Mouse (Mus musculus): ENCODE measurements around the gene Prr12. TPM values are rescaled to one million over a fixed set of nuclear protein-coding genes. Genes with fewer than 3 reads are reported as not detected.

Gene Prr12
- total RNA-seq, 1 experiment: 32.3 TPM

DNA sequence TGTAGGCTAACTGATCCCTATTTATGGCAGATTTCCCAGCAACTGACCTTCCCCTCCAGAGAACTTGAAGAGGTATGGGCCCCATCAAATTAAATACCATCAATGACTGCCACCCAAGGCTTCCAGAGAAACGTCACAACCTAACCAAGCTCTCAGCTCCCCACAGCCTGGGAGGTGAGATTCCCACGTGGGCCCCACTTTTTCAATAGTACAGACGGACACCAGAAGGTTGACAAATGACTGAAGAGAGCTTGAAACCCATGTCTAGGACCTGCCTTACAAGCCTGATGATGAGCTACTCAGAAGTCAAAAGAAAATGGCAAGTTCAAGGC, 67.9 kb downstream of the Prr12 start:
- Histone ChIP-seq H3K4me1 (ENCODE audit: control insufficient read depth in 2 of 2, insufficient read depth in 2 of 2, low read length in 2 of 2, poor library complexity in 1 of 2) (peaks cover 3 to 16% of the 10 kb centered on the region in 2 experiments; a peak in 3 of 4 replicates), H3K9ac (ENCODE audit: insufficient read depth, low read depth, low read length, poor library complexity, severe bottlenecking) (peak overlapping the region; percentile 99; the same call in 1 of the 2 replicates), H3K4me3 (ENCODE audit: insufficient read depth in 1 of 2, low read depth in 1 of 2, low read length in 2 of 2, poor library complexity in 1 of 2, severe bottlenecking in 1 of 2) (peak overlapping the region; percentile 88 to 95; a peak in 3 of 4 replicates), H3K9me3 (ENCODE audit: control insufficient read depth, insufficient read depth, low read depth, low read length) (no peaks in the 10 kb centered on the region), H3K36me3 (ENCODE audit: control insufficient read depth, insufficient read depth, low read length, poor library complexity, severe bottlenecking) (peaks cover 37% of the 10 kb centered on the region), H3K27ac (ENCODE audit: insufficient read depth, low read depth, low read length, poor library complexity, severe bottlenecking) (no peak overlapping the region)
- TF ChIP-seq HCFC1 (IDR thresholded peaks at IDR 0.05; ENCODE audit: borderline replicate concordance, insufficient read depth, low read length) (no peak), ZNF384 (IDR thresholded peaks at IDR 0.05; ENCODE audit: low read depth, low read length) (no peak), ZC3H11A (IDR thresholded peaks at IDR 0.05; ENCODE audit: borderline replicate concordance, low read depth, low read length) (no peak), MAFK (IDR thresholded peaks at IDR 0.05; ENCODE audit: insufficient read depth, low read depth, low read length) (no peak), CHD2 (IDR thresholded peaks at IDR 0.05; ENCODE audit: low read depth, low read length) (no peak)
- no peak for DNase-seq (ENCODE audit: low read depth, low spot score)
- in situ Hi-C loops (cut with MboI; ENCODE audit: low sequenced_read_pairs in 2 of 2, unreplicated experiment in 2 of 2): no loop called here

DNA sequence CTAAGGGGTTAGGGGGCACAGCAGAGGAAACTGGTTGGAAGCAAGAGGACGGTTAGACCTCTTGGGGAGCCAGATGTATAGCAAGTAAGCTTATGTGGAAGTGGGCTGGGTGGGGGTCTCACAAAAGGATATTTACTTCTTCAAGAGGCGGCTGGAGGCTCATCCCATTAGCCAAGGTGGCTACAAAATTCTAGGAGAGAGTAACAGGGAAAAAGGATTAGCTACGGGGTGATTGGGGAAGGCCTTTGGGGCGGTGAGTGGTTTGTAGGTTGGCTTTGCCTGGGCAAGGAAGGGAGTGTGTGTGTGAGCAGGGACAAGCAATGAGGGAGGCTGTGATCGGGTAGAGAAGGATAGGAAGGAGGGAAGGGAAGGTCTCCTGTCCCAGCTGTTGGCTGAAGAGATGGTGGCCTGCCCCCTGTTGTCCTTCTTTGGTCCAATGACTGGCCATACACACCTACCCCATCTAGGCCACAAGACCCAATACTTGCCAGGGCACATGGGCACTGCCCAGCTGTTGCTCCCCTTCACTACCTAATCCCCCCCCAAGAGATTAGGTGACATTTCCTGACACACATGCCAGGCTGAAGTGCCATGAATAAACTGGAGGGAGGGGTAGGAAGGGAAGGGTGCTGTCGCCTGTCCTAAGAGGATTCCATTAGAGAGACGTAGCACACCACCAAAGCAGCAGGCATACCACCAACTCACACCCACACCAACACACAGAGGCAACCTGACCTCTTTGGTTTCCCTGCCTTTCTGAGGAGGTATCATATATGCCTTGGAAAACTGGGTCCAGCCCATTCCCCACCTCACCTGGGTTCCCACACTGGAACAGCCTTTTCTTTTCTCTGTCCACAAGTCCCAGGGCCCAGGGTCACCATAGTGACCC, 68.5 kb downstream of the Prr12 start:
- H3K9me3 ChIP-seq (ENCODE audit: control insufficient read depth, insufficient read depth, low read depth, low read length): no peaks in the 10 kb centered on the region
- H3K9ac ChIP-seq (ENCODE audit: insufficient read depth, low read depth, low read length, poor library complexity, severe bottlenecking): peak overlapping the region; percentile 34; the same call in 1 of the 2 replicates
- H3K27ac ChIP-seq (ENCODE audit: insufficient read depth, low read depth, low read length, poor library complexity, severe bottlenecking): 0 out of 2 replicates have a peak overlapping the region, but pooled peaks have one; percentile 4
- TF ChIP-seq ZC3H11A (IDR thresholded peaks at IDR 0.05; ENCODE audit: borderline replicate concordance, low read depth, low read length): no peak
- TF ChIP-seq ZNF384 (IDR thresholded peaks at IDR 0.05; ENCODE audit: low read depth, low read length): no peak
- no peak for TF ChIP-seq MAFK (IDR thresholded peaks at IDR 0.05; ENCODE audit: insufficient read depth, low read depth, low read length)
- TF ChIP-seq CHD2 (IDR thresholded peaks at IDR 0.05; ENCODE audit: low read depth, low read length): no peak
- no peak for TF ChIP-seq HCFC1 (IDR thresholded peaks at IDR 0.05; ENCODE audit: borderline replicate concordance, insufficient read depth, low read length)
- DNase-seq (ENCODE audit: low read depth, low spot score): no peak
- in situ Hi-C loops (cut with MboI; ENCODE audit: low sequenced_read_pairs in 2 of 2, unreplicated experiment in 2 of 2): no loop called here
- peak overlapping the region; percentile 19 to 95; a peak in 2 of 4 replicates for H3K4me3 ChIP-seq (ENCODE audit: insufficient read depth in 1 of 2, low read depth in 1 of 2, low read length in 2 of 2, poor library complexity in 1 of 2, severe bottlenecking in 1 of 2)
- peaks cover 3 to 14% of the 10 kb centered on the region in 2 experiments; a peak in 3 of 4 replicates for H3K4me1 ChIP-seq (ENCODE audit: control insufficient read depth in 2 of 2, insufficient read depth in 2 of 2, low read length in 2 of 2, poor library complexity in 1 of 2)
- peaks cover 41% of the 10 kb centered on the region for H3K36me3 ChIP-seq (ENCODE audit: control insufficient read depth, insufficient read depth, low read length, poor library complexity, severe bottlenecking)

DNA sequence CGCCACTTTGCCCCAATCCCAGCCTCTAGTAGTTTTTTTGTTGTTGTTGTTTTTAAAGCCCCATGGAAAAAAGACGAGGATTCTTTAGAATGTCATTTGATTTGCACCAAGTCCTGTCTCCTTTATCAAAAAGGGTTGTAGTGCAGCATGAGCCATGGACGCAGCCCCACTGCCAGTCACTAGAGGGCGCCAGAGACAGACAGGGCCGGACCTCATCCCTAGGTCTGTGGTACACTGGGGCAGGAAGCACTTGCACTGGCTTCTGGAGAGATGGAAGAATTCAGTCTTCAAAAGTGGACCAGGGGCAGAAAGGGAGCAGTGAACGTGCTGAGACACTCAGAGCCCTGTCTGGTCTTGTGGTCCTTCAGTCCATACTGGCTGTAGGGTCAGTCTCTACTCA, 69.6 kb downstream of the Prr12 start:
- TF ChIP-seq CHD2 (IDR thresholded peaks at IDR 0.05; ENCODE audit: low read depth, low read length): no peak
- TF ChIP-seq HCFC1 (IDR thresholded peaks at IDR 0.05; ENCODE audit: borderline replicate concordance, insufficient read depth, low read length): no peak
- peak; percentile 5; the same call in 1 of the 2 replicates for TF ChIP-seq ZC3H11A (IDR thresholded peaks at IDR 0.05; ENCODE audit: borderline replicate concordance, low read depth, low read length)
- no peak for TF ChIP-seq ZNF384 (IDR thresholded peaks at IDR 0.05; ENCODE audit: low read depth, low read length)
- TF ChIP-seq MAFK (IDR thresholded peaks at IDR 0.05; ENCODE audit: insufficient read depth, low read depth, low read length): no peak
- Histone ChIP-seq H3K27ac (ENCODE audit: insufficient read depth, low read depth, low read length, poor library complexity, severe bottlenecking) (no peak overlapping the region), H3K4me1 (ENCODE audit: control insufficient read depth in 2 of 2, insufficient read depth in 2 of 2, low read length in 2 of 2, poor library complexity in 1 of 2) (peaks cover 2 to 14% of the 10 kb centered on the region in 2 experiments; a peak in 2 of 4 replicates), H3K36me3 (ENCODE audit: control insufficient read depth, insufficient read depth, low read length, poor library complexity, severe bottlenecking) (peaks cover 47% of the 10 kb centered on the region), H3K4me3 (ENCODE audit: insufficient read depth in 1 of 2, low read depth in 1 of 2, low read length in 2 of 2, poor library complexity in 1 of 2, severe bottlenecking in 1 of 2) (no peak overlapping the region), H3K9ac (ENCODE audit: insufficient read depth, low read depth, low read length, poor library complexity, severe bottlenecking) (peak overlapping the region; percentile 34; the same call in 1 of the 2 replicates), H3K9me3 (ENCODE audit: control insufficient read depth, insufficient read depth, low read depth, low read length) (no peaks in the 10 kb centered on the region)
- no peak for DNase-seq (ENCODE audit: low read depth, low spot score)
- in situ Hi-C loops (cut with MboI; ENCODE audit: low sequenced_read_pairs in 2 of 2, unreplicated experiment in 2 of 2): no loop called here

- DNase-seq (ENCODE audit: low read depth, low spot score): no peak
- TF ChIP-seq MAFK (IDR thresholded peaks at IDR 0.05; ENCODE audit: insufficient read depth, low read depth, low read length) (no peak), CHD2 (IDR thresholded peaks at IDR 0.05; ENCODE audit: low read depth, low read length) (no peak), ZNF384 (IDR thresholded peaks at IDR 0.05; ENCODE audit: low read depth, low read length) (no peak), HCFC1 (IDR thresholded peaks at IDR 0.05; ENCODE audit: borderline replicate concordance, insufficient read depth, low read length) (no peak), ZC3H11A (IDR thresholded peaks at IDR 0.05; ENCODE audit: borderline replicate concordance, low read depth, low read length) (no peak)
- H3K27ac ChIP-seq (ENCODE audit: insufficient read depth, low read depth, low read length, poor library complexity, severe bottlenecking): no peak overlapping the region
- no peak overlapping the region for H3K9ac ChIP-seq (ENCODE audit: insufficient read depth, low read depth, low read length, poor library complexity, severe bottlenecking)
- no peaks in the 10 kb centered on the region for H3K9me3 ChIP-seq (ENCODE audit: control insufficient read depth, insufficient read depth, low read depth, low read length)
- peaks cover 63% of the 10 kb centered on the region for H3K36me3 ChIP-seq (ENCODE audit: control insufficient read depth, insufficient read depth, low read length, poor library complexity, severe bottlenecking)
- in situ Hi-C loops (cut with MboI; ENCODE audit: low sequenced_read_pairs in 2 of 2, unreplicated experiment in 2 of 2): no loop called here
- no peak overlapping the region for H3K4me3 ChIP-seq (ENCODE audit: insufficient read depth in 1 of 2, low read depth in 1 of 2, low read length in 2 of 2, poor library complexity in 1 of 2, severe bottlenecking in 1 of 2)
- peaks cover 2 to 19% of the 10 kb centered on the region in 2 experiments; a peak in 3 of 4 replicates for H3K4me1 ChIP-seq (ENCODE audit: control insufficient read depth in 2 of 2, insufficient read depth in 2 of 2, low read length in 2 of 2, poor library complexity in 1 of 2)
These were observed 71.1 kb downstream of the Prr12 start for GRCm38 (mm10) chr7:44981539-44981938.

All from ES-E14 (cell line).